Mouse (Mus musculus) neural tube, embryonic 15.5 days (tissue): ENCODE results near the gene Hrct1. TPM values are rescaled to one million over a fixed set of nuclear protein-coding genes. Genes with fewer than 3 reads are reported as not detected.

Source experiments
- ATAC-seq: fragments of 200-750 bp; cut with Nextera tagmentation; 2 replicates; pipeline ENCODE4 v1.8.0; 2017; ENCODE audit warnings: mild to moderate bottlenecking, moderate TSS enrichment, moderate library complexity; ENCODE audit not compliant: low FRiP score
- H3K27ac ChIP-seq: fragments of 300-500 bp; sonication (generic); replicated peaks from 2 replicates; pipeline ENCODE4 v1.5.1; 2015; ENCODE audit warnings: mild to moderate bottlenecking, inconsistent platforms
- H3K27me3 ChIP-seq: fragments of 300-500 bp; sonication (generic); replicated peaks from 2 replicates; pipeline ENCODE4 v1.6.1; 2015; ENCODE audit warnings: inconsistent platforms
- H3K36me3 ChIP-seq: fragments of 300-500 bp; sonication (generic); 2 replicates; pipeline ENCODE4 v1.6.1; 2015; ENCODE audit warnings: inconsistent platforms
- H3K4me1 ChIP-seq: fragments of 300-500 bp; sonication (generic); 2 replicates; pipeline ENCODE4 v1.6.1; 2015; ENCODE audit warnings: inconsistent platforms
- H3K4me2 ChIP-seq: fragments of 300-500 bp; sonication (generic); 2 replicates; pipeline ENCODE4 v1.6.1; 2015; ENCODE audit warnings: inconsistent platforms, mild to moderate bottlenecking, moderate library complexity
- H3K4me3 ChIP-seq: fragments of 300-500 bp; sonication (generic); replicated peaks from 2 replicates; pipeline ENCODE4 v1.5.1; 2015; ENCODE audit warnings: mild to moderate bottlenecking, inconsistent platforms
- H3K9ac ChIP-seq: fragments of 300-500 bp; sonication (generic); replicated peaks from 2 replicates; pipeline ENCODE4 v1.6.1; 2015; ENCODE audit warnings: mild to moderate bottlenecking, inconsistent platforms
- H3K9me3 ChIP-seq: fragments of 300-500 bp; sonication (generic); replicated peaks from 2 replicates; pipeline ENCODE4 v1.6.1; 2016; ENCODE audit warnings: inconsistent platforms
- WGBS: fragments of 180-500 bp; shearing (Covaris S2); methylation state at CpG from one replicate; pipeline ENCODE4 v1.1.7; 2015; ENCODE audit warnings: mixed read lengths; 5-methylcytosine and 5-hydroxymethylcytosine counted together
- polyA plus RNA-seq: library from polyadenylated mRNA; unstranded; fragments of >200 nt; fragmentation: Nextera tagmentation; extraction: Ambion mirVana; gene quantifications from 2 replicates; pipeline ENCODE4 v1.2.1, GENCODE M21; 2015

Gene Hrct1
- polyA plus RNA-seq, 1 experiment from 2014 or later, result 0.24 TPM

DNA sequence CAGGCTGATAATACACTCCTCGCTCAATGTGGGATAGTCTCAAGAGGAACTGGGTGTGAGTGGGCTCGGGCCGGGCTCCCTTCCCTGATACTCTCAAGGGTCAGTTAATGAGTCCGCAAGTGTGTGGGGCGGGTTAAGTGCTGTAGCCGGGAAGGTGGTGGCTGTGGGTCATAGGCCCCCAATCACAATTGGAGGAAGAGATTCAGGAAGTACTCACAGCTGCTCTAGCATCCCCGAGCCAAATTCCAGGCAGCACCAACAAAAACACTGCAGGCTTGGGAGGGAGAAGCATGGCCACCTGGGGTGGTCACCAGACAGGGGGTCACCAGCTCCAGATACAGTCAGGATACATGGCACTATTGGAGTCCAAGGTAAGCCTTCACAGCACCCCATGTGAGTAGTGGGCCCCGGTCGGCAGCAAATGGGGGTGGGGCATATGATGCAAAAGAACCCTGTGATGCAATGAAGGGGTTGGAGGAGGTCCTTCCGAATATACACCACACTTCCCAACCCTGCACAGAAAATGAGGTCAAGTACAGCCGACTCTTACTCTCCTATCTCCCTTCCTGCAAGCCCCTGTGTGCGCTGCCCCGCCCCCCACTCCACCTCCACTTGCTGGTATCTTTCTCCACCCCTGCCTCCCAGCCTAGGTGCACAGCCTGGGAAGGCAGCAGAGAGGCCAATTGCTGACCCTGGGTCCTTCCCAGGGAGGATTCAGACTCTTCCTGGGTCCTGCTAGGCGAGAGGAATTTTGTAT, 3.0 kb downstream of the Hrct1 start, which contains the start of gene Spaar:
Gene Spaar (plus strand): TSS at position 241 of the 757 bp plus-strand sequence.
- no peak for ATAC-seq

DNA sequence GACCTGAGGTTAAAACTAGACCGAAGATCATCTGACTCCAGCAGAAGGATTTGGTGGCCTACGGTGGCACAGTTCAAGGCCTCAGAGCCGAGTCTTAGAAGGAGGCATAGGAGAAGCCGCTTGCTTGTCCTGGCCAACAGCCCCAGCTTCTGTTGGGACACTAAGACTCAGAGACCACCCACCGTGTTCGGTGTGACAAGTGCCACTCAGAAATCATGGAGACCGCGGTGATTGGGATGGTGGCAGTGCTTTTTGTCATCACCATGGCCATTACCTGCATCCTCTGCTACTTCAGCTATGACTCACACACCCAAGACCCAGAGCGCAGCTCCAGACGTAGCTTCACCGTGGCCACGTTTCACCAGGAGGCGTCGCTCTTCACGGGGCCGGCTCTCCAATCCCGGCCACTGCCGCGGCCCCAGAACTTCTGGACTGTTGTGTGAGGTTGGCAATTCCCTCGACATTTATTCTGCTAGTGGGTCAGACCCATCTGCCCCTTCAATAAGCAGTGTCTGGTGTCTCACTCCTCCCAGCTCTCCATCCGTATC, 3.8 kb downstream of the Hrct1 start:
- no peak for ATAC-seq
- Histone ChIP-seq H3K27me3 (no peaks in the 10 kb centered on the region), H3K36me3 (no peaks in the 10 kb centered on the region), H3K9ac (no peak overlapping the region), H3K4me3 (no peak overlapping the region), H3K4me2 (no peak overlapping the region), H3K27ac (no peak overlapping the region), H3K9me3 (no peaks in the 10 kb centered on the region), H3K4me1 (no peaks in the 10 kb centered on the region)
- 75% methylated on average over 21 of the region's 21 CpGs for WGBS

More for the DNA sequence above, 3.0 kb downstream of the Hrct1 start, which contains the start of gene Spaar:
- no peak within 1 kb of the TSS for H3K9ac ChIP-seq
- no peaks in the 10 kb centered on the region for H3K4me1 ChIP-seq
- no peaks in the 10 kb centered on the region for H3K36me3 ChIP-seq
- H3K9me3 ChIP-seq, result no peaks in the 10 kb centered on the region
- no peak within 1 kb of the TSS for H3K4me3 ChIP-seq
- no peak within 1 kb of the TSS for H3K4me2 ChIP-seq
- H3K27ac ChIP-seq, result no peak within 1 kb of the TSS
- H3K27me3 ChIP-seq, result no peaks in the 10 kb centered on the region
- 72% methylated on average over 14 of the region's 14 CpGs for WGBS

DNA sequence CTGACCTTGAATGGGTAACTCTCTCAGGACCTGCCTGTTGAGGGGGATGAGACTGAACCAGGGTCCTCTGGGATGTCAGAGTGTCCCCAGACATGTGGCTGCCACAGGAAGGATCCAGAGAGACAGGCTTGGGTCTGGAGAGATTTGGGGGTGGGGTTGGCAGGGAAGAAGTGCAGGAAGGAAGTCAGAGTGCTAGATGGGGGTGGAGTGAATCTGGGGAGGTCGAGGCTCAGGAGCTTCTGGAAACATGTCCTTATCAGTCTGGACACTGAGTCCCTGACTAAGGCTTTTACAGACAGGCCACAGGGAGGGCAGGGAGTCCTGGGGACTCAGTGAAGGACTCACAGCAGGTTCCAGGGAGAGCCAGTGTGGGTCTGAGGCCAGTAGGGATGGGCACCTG, 5.2 kb downstream of the Hrct1 start:
- Histone ChIP-seq H3K4me2 (no peak overlapping the region), H3K27ac (no peak overlapping the region), H3K36me3 (no peaks in the 10 kb centered on the region), H3K4me3 (no peak overlapping the region), H3K27me3 (no peaks in the 10 kb centered on the region), H3K9ac (no peak overlapping the region), H3K9me3 (no peaks in the 10 kb centered on the region), H3K4me1 (no peaks in the 10 kb centered on the region)
- ATAC-seq, result no peak
- WGBS, result 50% methylated on average over 1 of the region's 1 CpGs

DNA sequence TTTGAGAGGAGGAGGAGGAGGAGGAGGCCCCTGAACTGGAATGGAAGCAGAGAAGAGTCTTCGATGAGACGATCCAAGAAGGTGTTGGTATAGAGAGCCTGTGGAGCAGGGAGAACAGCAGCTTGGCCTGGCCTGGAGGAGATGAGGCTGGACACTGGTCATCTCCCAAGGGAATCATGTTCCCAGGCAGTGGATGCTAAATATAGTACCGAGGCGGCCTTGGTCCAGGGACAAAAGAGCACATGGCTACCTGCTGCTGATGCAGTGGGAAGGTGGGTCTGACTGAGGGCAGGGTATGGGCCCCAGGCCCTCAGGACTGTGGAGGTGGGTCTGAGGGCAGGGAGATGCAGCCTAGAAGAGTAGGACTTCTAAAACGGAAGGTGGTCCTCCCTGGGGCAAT, 6.2 kb downstream of the Hrct1 start:
- Histone ChIP-seq H3K27me3 (no peaks in the 10 kb centered on the region), H3K4me3 (no peak overlapping the region), H3K4me2 (no peak overlapping the region), H3K9me3 (no peaks in the 10 kb centered on the region), H3K4me1 (no peaks in the 10 kb centered on the region), H3K36me3 (no peaks in the 10 kb centered on the region), H3K27ac (no peak overlapping the region), H3K9ac (no peak overlapping the region)
- no peak for ATAC-seq
- 89% methylated on average over 5 of the region's 5 CpGs for WGBS

DNA sequence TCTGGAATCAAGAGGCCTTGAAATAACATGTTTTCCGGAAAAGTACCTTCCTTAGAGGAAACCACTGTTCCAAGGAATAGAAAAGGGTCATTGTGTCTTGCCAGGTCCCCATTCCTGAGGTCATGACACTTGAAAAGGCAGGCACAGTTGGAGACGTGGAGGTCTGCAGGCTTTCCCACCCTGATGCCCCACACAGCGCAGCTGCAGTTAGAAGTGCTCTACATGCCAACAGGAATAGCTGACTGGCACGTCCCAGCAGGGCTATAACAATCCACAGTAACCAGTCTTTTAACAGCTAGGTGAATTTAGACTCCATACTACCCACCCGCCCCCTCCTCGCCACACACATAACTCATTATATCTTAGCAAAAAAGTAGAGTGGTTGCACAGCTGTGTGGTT, 10.2 kb downstream of the Hrct1 start:
- WGBS, result 61% methylated on average over 6 of the region's 6 CpGs
- Histone ChIP-seq H3K36me3 (no peaks in the 10 kb centered on the region), H3K27ac (no peak overlapping the region), H3K27me3 (no peaks in the 10 kb centered on the region), H3K4me2 (no peak overlapping the region), H3K4me1 (no peaks in the 10 kb centered on the region), H3K9me3 (no peaks in the 10 kb centered on the region), H3K4me3 (no peak overlapping the region), H3K9ac (no peak overlapping the region)
- ATAC-seq, result no peak

DNA sequence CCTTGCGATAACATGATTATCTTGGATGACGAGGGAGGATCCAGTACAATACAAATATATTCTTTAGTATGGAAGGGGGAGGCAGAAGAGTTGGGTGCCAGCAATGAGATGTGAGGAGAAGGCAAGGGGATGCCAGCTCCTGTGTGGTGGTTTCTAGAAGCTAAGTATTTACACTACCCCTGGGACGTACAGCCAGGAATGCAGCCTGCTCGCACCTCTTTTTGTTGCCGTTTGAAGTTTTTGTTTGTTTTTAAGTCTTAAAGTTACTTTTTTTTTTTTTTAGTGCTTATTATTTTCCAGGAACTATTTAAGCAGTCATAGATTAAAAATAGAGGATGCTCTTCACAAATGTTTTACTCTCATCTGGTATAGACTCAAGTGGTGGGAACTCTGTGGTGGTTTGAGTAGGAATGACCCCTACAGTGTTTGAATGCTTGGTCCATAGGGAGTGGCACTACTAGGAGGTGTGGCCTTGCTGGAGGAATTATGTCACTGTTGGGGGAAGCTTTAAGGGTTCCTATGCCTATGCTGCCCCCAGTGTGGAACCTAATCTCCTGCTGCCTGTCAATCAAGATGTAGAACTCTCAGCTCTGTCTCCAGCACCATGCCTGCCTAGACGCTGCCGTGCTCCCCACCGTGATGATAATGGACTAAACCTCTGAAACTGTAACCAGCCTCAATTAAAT, 12.1 kb downstream of the Hrct1 start:
- H3K9ac ChIP-seq, result no peak overlapping the region

DNA sequence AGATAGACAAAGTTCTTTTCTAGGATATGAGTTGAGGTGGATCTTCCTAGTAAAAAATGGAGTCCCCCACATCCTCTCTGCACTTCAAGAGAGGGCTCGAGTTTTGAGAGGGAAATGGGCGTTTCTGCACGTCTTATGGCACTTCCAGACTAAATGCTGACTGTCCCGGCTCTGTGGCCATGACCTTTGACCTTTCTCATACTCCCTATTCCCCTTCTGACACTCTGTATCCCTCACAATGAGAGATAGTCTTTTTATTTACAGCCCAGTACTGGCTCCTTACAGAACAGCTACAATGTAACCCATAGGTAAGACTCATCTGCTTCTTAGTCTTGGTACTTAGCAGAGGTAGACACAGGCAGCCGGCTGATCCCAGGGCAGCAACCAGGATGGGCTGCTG, 14.5 kb downstream of the Hrct1 start:
- no peak overlapping the region for H3K9ac ChIP-seq
- no peak overlapping the region for H3K27ac ChIP-seq
- no peaks in the 10 kb centered on the region for H3K9me3 ChIP-seq
- 70% methylated on average over 5 of the region's 5 CpGs for WGBS
- no peaks in the 10 kb centered on the region for H3K27me3 ChIP-seq
- no peak overlapping the region for H3K4me3 ChIP-seq
- no peaks in the 10 kb centered on the region for H3K36me3 ChIP-seq
- H3K4me1 ChIP-seq, result no peaks in the 10 kb centered on the region
- ATAC-seq, result no peak
- no peak overlapping the region for H3K4me2 ChIP-seq

More for the DNA sequence above, 12.1 kb downstream of the Hrct1 start:
- WGBS, result 80% methylated on average over 8 of the region's 8 CpGs
- Histone ChIP-seq H3K27me3 (no peaks in the 10 kb centered on the region), H3K4me2 (no peak overlapping the region), H3K27ac (no peak overlapping the region), H3K4me3 (no peak overlapping the region), H3K4me1 (no peaks in the 10 kb centered on the region), H3K9me3 (no peaks in the 10 kb centered on the region), H3K36me3 (no peaks in the 10 kb centered on the region)
- no peak for ATAC-seq

DNA sequence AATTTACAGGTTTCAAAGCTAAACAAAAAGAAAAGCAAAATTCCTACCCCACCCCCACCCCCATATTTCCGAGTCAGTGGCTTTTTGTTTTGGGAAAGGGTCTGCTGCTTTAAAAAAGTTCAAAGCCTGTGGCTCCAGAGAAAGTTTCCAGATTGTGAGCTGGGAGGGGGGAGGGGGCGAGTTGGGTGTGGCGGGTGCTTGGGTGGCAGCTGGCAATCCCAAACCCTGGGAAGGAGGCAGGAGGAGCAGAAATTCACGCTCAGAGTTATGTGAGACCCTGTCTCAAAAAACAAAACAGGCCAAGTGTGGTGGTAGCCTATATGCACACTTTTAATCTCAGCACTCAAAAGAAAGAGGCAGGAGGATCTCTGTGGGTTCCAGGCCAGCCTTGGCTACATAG, 15.6 kb downstream of the Hrct1 start:
- Histone ChIP-seq H3K36me3 (no peaks in the 10 kb centered on the region), H3K27ac (no peak overlapping the region), H3K4me1 (no peaks in the 10 kb centered on the region), H3K9me3 (no peaks in the 10 kb centered on the region), H3K9ac (no peak overlapping the region), H3K4me2 (no peak overlapping the region), H3K27me3 (no peaks in the 10 kb centered on the region), H3K4me3 (no peak overlapping the region)
- WGBS, result 24% methylated on average over 4 of the region's 4 CpGs
- no peak for ATAC-seq

DNA sequence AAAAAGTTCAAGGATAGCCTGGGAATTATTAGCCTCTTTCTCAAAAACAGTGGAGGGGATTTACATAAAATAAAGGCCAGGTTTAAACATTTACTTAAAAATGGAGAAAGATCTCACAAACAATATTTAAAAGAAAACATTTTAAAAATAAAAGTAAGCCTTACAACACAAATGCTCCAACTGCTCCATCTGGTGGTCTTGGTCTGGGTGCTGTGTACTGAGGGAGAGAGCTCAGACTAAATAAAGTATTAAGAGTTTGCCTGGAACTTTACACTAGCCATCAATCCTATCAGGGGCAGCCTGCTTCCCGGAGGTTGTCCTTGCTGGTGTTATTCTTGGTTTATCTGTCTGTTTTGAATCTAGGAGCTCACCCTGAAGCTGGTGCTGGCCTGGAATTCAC, 16.1 kb downstream of the Hrct1 start:
- Histone ChIP-seq H3K4me3 (no peak overlapping the region), H3K27me3 (no peaks in the 10 kb centered on the region), H3K27ac (no peak overlapping the region), H3K4me1 (no peaks in the 10 kb centered on the region), H3K9me3 (no peaks in the 10 kb centered on the region), H3K4me2 (no peak overlapping the region), H3K36me3 (no peaks in the 10 kb centered on the region), H3K9ac (no peak overlapping the region)
- ATAC-seq, result no peak
- 31% methylated on average over 1 of the region's 1 CpGs for WGBS

DNA sequence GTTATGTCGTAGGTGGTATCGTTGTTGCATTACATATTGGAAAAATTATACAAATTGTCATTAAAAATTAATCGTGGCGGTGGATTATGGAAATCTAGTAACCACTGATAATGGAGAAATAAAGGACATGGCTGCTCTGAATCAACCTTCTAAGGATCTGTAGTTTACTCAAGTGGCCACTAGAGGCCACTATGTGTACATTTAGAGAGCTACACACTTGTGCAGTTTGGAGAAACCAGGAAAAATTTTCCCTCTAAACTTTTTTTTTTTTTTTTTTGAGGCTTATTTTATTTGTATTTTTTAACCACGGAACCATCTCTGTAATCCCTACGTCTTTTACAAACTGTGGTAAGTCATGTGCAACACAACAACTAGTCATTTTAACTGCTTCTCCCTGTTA, 18.2 kb downstream of the Hrct1 start:
- H3K4me3 ChIP-seq, result no peak overlapping the region
- no peaks in the 10 kb centered on the region for H3K36me3 ChIP-seq
- no peaks in the 10 kb centered on the region for H3K27me3 ChIP-seq
- H3K4me2 ChIP-seq, result no peak overlapping the region
- no peak overlapping the region for H3K9ac ChIP-seq
- H3K9me3 ChIP-seq, result no peaks in the 10 kb centered on the region
- no peak for ATAC-seq
- H3K27ac ChIP-seq, result no peak overlapping the region
- 18% methylated on average over 6 of the region's 6 CpGs for WGBS
- no peaks in the 10 kb centered on the region for H3K4me1 ChIP-seq

DNA sequence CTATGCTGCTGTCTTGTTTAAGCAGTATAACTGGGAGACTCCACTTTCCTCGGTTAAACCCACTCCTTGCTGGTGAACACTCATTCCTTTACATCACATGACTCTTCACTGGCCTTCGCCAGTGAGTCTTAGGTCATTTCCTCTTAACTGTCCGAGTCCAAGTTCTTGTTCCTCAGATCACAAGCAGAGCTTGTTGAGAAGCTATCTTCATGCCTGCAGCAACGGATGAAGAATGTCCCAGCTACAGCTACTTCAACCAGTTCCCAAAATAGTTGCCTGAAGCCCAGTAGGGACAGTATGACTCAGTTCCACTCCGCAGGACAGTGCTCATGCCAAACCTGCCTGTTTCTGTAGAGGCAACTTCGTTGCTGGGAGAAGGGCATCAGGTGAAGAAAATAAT, 30.2 kb downstream of the Hrct1 start:
- H3K9ac ChIP-seq, result no peak overlapping the region
- H3K4me3 ChIP-seq, result no peak overlapping the region
- no peaks in the 10 kb centered on the region for H3K4me1 ChIP-seq
- no peak overlapping the region for H3K4me2 ChIP-seq
- 83% methylated on average over 6 of the region's 6 CpGs for WGBS
- ATAC-seq, result no peak
- H3K27ac ChIP-seq, result no peak overlapping the region
- no peaks in the 10 kb centered on the region for H3K36me3 ChIP-seq
- no peaks in the 10 kb centered on the region for H3K9me3 ChIP-seq
- H3K27me3 ChIP-seq, result no peaks in the 10 kb centered on the region
